Mouse (Mus musculus) midbrain, postnatal 0 days (tissue): ENCODE data around the gene Ackr4. TPM values are rescaled to one million over a fixed set of nuclear protein-coding genes. Genes with fewer than 3 reads are reported as not detected.

ENCODE experiments used
- ATAC-seq: fragments of 200-750 bp; cut with Nextera tagmentation; 2 replicates; pipeline ENCODE4 v1.8.0; 2017; ENCODE audit warnings: moderate number of reproducible peaks, mild to moderate bottlenecking, moderate TSS enrichment, moderate library complexity; ENCODE audit not compliant: low FRiP score
- DNase-seq: peaks from one replicate; pipeline ENCODE4 v3.0.0-alpha.2; 2015; ENCODE audit warnings: low spot score
- H3K27ac ChIP-seq: fragments of 300-500 bp; sonication (generic); 2 replicates; pipeline ENCODE4 v1.5.1; 2014; ENCODE audit warnings: low read depth, mild to moderate bottlenecking, low read length, mixed read lengths
- H3K27me3 ChIP-seq: fragments of 300-500 bp; sonication (generic); 2 replicates; pipeline ENCODE4 v1.6.1; 2014; ENCODE audit warnings: low read length, control low read depth, mixed read lengths; ENCODE audit not compliant: insufficient read depth
- H3K36me3 ChIP-seq: fragments of 300-500 bp; sonication (generic); 2 replicates; pipeline ENCODE4 v1.6.1; 2014; ENCODE audit warnings: low read length, control low read depth, mixed read lengths; ENCODE audit not compliant: insufficient read depth
- H3K4me1 ChIP-seq: fragments of 300-500 bp; sonication (generic); 2 replicates; pipeline ENCODE4 v1.6.1; 2014; ENCODE audit warnings: mild to moderate bottlenecking, control low read depth, antibody characterized with exemption, low read length, mixed read lengths; ENCODE audit not compliant: insufficient read depth
- H3K4me2 ChIP-seq: fragments of 300-500 bp; sonication (generic); 2 replicates; pipeline ENCODE4 v1.6.1; 2014; ENCODE audit warnings: low read depth, mild to moderate bottlenecking, low read length, mixed read lengths; ENCODE audit not compliant: poor library complexity, severe bottlenecking
- H3K4me3 ChIP-seq: fragments of 300-500 bp; sonication (generic); 2 replicates; pipeline ENCODE4 v1.5.1; 2014; ENCODE audit warnings: low read depth, mild to moderate bottlenecking, low read length, moderate library complexity
- H3K9ac ChIP-seq: fragments of 300-500 bp; sonication (generic); replicated peaks from 2 replicates; pipeline ENCODE4 v1.6.1; 2014; ENCODE audit warnings: mild to moderate bottlenecking, low read length, moderate library complexity, mixed read lengths; ENCODE audit not compliant: poor library complexity, severe bottlenecking
- H3K9me3 ChIP-seq: fragments of 300-500 bp; sonication (generic); 2 replicates; pipeline ENCODE4 v1.6.1; 2016; ENCODE audit warnings: low read length, control low read depth
- CTCF ChIP-seq: IDR thresholded peaks from 2 replicates; pipeline ENCODE4 v1.5.1; 2016; ENCODE audit warnings: antibody characterized with exemption, mild to moderate bottlenecking
- WGBS: fragments of 180-500 bp; shearing (Covaris S2); extraction: QIAGEN DNeasy Blood & Tissue Kit; methylation state at CpG from one replicate; pipeline ENCODE4 v1.1.7; 2014; 5-methylcytosine and 5-hydroxymethylcytosine counted together
- polyA plus RNA-seq: library from polyadenylated mRNA; unstranded; fragments of >200 nt; fragmentation: Nextera tagmentation; extraction: Ambion mirVana; gene quantifications from 2 replicates; pipeline ENCODE4 v1.2.1, GENCODE M21; 2015
- total RNA-seq: library from RNA; depleted of rRNA; stranded (reverse); fragments of >200 nt; gene quantifications from 2 replicates; pipeline ENCODE4 v1.2.3, GENCODE M21; 2014; rRNA removed

Ackr4 gene
- total and polyA plus RNA-seq, 2 experiments from 2014 or later, result 0.38 to 0.86 TPM

DNA sequence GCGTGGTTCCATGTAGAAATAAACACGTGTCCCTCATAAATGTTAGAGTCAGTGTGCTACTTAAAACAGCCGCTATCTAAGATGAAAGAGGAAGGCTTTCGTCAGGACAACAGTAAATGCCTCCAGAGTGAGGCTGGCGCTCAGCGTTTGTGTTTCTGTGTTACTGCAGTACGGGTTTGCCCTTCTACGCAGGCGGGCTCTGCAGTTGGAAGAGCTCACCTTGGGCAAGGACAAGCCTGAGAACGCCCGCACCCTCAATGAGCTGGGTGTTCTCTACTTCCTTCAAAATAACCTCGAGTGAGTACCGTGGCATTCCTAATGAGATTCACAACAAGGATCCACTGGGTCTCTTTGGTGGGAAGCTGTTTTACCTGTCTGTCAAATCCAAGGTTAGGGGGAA, 88.5 kb downstream of the Ackr4 start:
- ATAC-seq (no peak), DNase-seq (no peak)
- Histone ChIP-seq H3K9ac (no peak overlapping the region), H3K4me2 (no peak overlapping the region), H3K4me3 (no peak overlapping the region), H3K27me3 (no peaks in the 10 kb centered on the region), H3K4me1 (no peaks in the 10 kb centered on the region), H3K27ac (no peak overlapping the region), H3K9me3 (no peaks in the 10 kb centered on the region), H3K36me3 (peaks cover 27% of the 10 kb centered on the region)
- WGBS, result 89% methylated on average over 13 of the region's 13 CpGs
- TF ChIP-seq CTCF, result no peak

DNA sequence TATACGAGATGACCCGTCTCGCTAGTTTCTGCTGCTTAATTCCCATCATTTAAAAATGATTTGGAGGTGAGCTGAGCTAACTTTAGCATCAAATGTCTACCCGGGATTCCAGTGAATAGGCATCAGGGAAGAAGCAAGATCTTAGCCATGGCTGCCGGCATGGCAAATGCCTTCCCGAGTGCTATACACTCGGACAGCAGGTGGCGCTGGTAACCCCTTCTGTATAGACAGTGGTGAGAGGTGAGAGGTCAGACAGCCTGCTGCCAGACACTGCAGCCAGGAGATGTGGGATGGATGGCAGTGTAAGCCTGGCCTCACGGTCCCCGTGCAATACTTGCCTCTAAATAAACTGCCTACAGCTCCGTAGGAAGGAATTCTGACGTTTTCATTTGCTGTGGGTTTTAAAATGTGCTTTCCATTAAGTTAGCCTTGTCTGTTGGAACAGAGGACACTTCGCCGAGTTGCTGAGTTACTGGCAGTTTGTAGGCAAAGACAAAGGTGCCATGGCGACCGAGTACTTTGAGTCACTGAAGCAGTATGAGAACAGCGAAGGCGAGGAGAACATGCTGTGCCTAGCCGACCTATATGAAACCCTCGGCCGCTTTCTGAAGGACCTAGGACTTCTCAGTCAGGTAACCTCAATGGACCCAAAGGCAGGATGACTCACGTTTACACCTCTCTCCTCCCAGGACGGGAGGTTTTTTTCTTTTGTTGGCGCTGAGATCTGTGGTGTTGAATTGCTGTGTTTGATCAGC, 91.3 kb downstream of the Ackr4 start:
- Histone ChIP-seq H3K27ac (no peak overlapping the region), H3K27me3 (no peaks in the 10 kb centered on the region), H3K4me2 (no peak overlapping the region), H3K9me3 (no peaks in the 10 kb centered on the region), H3K9ac (no peak overlapping the region), H3K4me3 (no peak overlapping the region), H3K4me1 (no peaks in the 10 kb centered on the region), H3K36me3 (peaks cover 24% of the 10 kb centered on the region; the same call in 1 of the 2 replicates)
- WGBS, result 47% methylated on average over 24 of the region's 24 CpGs
- DNase-seq (peak; percentile 80), ATAC-seq (no peak)
- TF ChIP-seq CTCF, result peak; percentile 82

DNA sequence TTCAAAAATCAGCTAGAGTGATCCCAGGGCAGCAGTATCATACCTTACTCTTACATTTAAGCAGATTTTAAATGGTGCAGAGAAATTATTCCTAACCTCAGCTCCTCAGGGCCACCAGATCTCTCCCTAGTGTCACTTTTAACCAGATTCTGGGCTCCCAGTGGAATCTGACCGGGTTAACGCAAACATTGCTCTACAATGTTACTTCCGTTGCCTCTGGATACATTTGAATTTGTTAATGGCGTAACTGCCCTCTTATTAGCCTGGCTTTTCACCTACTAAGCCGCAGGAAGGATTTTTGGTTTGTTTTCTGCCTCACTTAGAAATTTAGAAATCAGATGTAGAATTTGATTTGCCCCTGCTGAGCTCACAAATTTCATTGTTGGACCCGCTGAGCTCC, 92.0 kb downstream of the Ackr4 start:
- DNase-seq (no peak), ATAC-seq (no peak)
- H3K27ac ChIP-seq, result no peak overlapping the region
- no peaks in the 10 kb centered on the region for H3K27me3 ChIP-seq
- peaks cover 24% of the 10 kb centered on the region; the same call in 1 of the 2 replicates for H3K36me3 ChIP-seq
- TF ChIP-seq CTCF, result no peak
- WGBS, result 72% methylated on average over 6 of the region's 6 CpGs
- no peak overlapping the region for H3K4me3 ChIP-seq
- H3K9me3 ChIP-seq, result no peaks in the 10 kb centered on the region
- no peak overlapping the region for H3K9ac ChIP-seq
- H3K4me2 ChIP-seq, result no peak overlapping the region
- no peaks in the 10 kb centered on the region for H3K4me1 ChIP-seq

DNA sequence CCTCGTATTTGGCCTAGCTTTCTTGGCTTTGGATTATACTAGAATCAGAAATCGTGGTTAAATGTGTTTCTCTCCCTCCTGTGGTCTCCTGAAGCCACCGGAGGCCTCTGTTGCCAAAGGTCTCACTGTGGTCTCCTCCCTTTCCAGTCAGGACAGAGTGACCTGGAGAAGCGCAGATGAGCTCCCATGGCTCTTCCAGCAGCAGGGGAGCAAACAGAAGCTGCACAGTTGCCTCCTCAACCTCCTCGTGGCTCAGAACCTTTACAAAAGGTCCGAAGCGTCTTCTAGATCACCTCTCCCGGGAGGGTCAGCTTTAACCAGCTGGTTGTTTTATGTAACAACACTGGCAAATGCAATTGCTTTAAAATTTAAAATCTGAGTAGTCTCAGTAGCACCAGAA, 92.5 kb downstream of the Ackr4 start:
- 79% methylated on average over 8 of the region's 8 CpGs for WGBS
- no peak for TF ChIP-seq CTCF
- peaks cover 24% of the 10 kb centered on the region; the same call in 1 of the 2 replicates for H3K36me3 ChIP-seq
- H3K27ac ChIP-seq, result no peak overlapping the region
- DNase-seq (no peak), ATAC-seq (no peak)
- no peaks in the 10 kb centered on the region for H3K27me3 ChIP-seq
- no peak overlapping the region for H3K4me3 ChIP-seq
- H3K4me1 ChIP-seq, result no peaks in the 10 kb centered on the region
- H3K9me3 ChIP-seq, result no peaks in the 10 kb centered on the region
- no peak overlapping the region for H3K4me2 ChIP-seq
- no peak overlapping the region for H3K9ac ChIP-seq

Other genes starting within 250 kb of the Ackr4 start
- 6.7 and 18.7 TPM in 2 replicates for gene Nphp3, start 124.4 kb downstream of the Ackr4 start, total RNA-seq
- gene Nphp3, start 124.4 kb downstream of the Ackr4 start, polyA plus RNA-seq, result 3.1 and 4.0 TPM in 2 replicates
- gene Gm28305, start 86.3 kb downstream of the Ackr4 start, total RNA-seq, result not detected in 2 replicates
- not detected in 2 replicates for gene Gm28305, start 86.3 kb downstream of the Ackr4 start, polyA plus RNA-seq
- 53.8 and 56.2 TPM in 2 replicates for gene Uba5, start 63.8 kb downstream of the Ackr4 start, total RNA-seq
- 68.9 and 77.7 TPM in 2 replicates for gene Uba5, start 63.8 kb downstream of the Ackr4 start, polyA plus RNA-seq
- 9.3 and 12.1 TPM in 2 replicates for gene Acad11, start 63.6 kb downstream of the Ackr4 start, total RNA-seq
- gene Acad11, start 63.6 kb downstream of the Ackr4 start, polyA plus RNA-seq, result 5.3 and 6.3 TPM in 2 replicates
- 74.2 and 76.4 TPM in 2 replicates for gene Dnajc13, start 136.0 kb upstream of the Ackr4 start, total RNA-seq
- 11.2 and 16.7 TPM in 2 replicates for gene Dnajc13, start 136.0 kb upstream of the Ackr4 start, polyA plus RNA-seq
- gene Acpp, start 210.8 kb upstream of the Ackr4 start, total RNA-seq, result 1.3 and 2.4 TPM in 2 replicates
- gene Acpp, start 210.8 kb upstream of the Ackr4 start, polyA plus RNA-seq, result 0.53 TPM in 2 replicates